25 mouse cellular contexts compared by ENCODE assay signal in the genomic region with DNA sequence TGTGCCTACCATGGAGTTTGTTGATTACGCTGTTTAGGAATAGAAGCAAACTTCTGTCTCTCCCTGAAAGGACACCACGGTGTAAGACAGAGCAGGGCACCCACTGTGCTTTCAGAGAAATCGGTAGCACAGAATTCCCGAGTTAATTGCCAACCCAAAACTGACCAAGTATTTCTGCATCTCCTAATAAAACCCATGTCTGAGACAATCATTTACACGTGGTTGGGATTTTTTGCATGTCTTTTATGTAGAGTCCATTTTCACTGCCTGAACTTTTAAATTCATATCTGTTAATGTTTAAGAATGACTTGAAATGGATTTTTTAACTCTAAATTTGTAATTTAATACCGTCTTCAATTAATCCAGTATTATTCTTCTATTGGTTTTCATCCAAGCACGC.
"Had no signal": no experiment of that assay in that cellular context is flagged by ENCODE, and none has a peak within 500 bp of the region (broad histone marks: within the 10 kb centered on the region; RNA-seq: fewer than 3 reads in every experiment).

No protein-coding gene starts in this region.

- H3K4me1 ChIP-seq: heart, embryonic 10.5 days; heart, embryonic 12.5 days; heart, embryonic 13.5 days; heart, embryonic 15.5 days; hindbrain, embryonic 10.5 days; hindbrain, embryonic 12.5 days; hindbrain, embryonic 13.5 days; hindbrain, embryonic 15.5 days; intestine, embryonic 15.5 days; kidney, embryonic 15.5 days had no signal

- DNase-seq: heart, postnatal 10 days; heart, postnatal 14 days; heart, postnatal 36 days; heart, postnatal 4 days; kidney, adult 18-20 months; kidney, postnatal 14 days; kidney, postnatal 36 days; kidney, postnatal 4 days; layer of hippocampus, adult 9-11 months; layer of hippocampus, postnatal 36 days had no signal

- H3K36me3 ChIP-seq: heart, embryonic 10.5 days; heart, embryonic 12.5 days; heart, embryonic 13.5 days; heart, embryonic 15.5 days; hindbrain, embryonic 10.5 days; hindbrain, embryonic 12.5 days; hindbrain, embryonic 13.5 days; hindbrain, embryonic 15.5 days; intestine, embryonic 15.5 days; kidney, embryonic 15.5 days had no signal

- H3K4me3 ChIP-seq: heart, embryonic 10.5 days; heart, embryonic 12.5 days; heart, embryonic 13.5 days; heart, embryonic 15.5 days; hindbrain, embryonic 10.5 days; hindbrain, embryonic 12.5 days; hindbrain, embryonic 13.5 days; hindbrain, embryonic 15.5 days; intestine, embryonic 15.5 days; kidney, embryonic 15.5 days; layer of hippocampus, adult 2 months; left cerebral cortex, adult 2 months had no signal

- H3K9ac ChIP-seq: heart, embryonic 12.5 days; heart, embryonic 13.5 days; heart, embryonic 15.5 days; hindbrain, embryonic 12.5 days; hindbrain, embryonic 13.5 days; hindbrain, embryonic 14.5 days; hindbrain, embryonic 15.5 days; intestine, embryonic 15.5 days; kidney, embryonic 15.5 days had no signal

- H3K27ac ChIP-seq: heart, embryonic 10.5 days; heart, embryonic 13.5 days; heart, embryonic 15.5 days; hindbrain, embryonic 10.5 days; hindbrain, embryonic 12.5 days; hindbrain, embryonic 13.5 days; hindbrain, embryonic 14.5 days; hindbrain, embryonic 15.5 days; hindbrain, postnatal 0 days; intestine, embryonic 15.5 days; kidney, embryonic 15.5 days; kidney, postnatal 0 days; layer of hippocampus, adult 2 months; left cerebral cortex, adult 2 months had no signal

- H3K27me3 ChIP-seq: heart, embryonic 12.5 days; heart, embryonic 13.5 days; heart, embryonic 15.5 days; hindbrain, embryonic 12.5 days; hindbrain, embryonic 13.5 days; hindbrain, embryonic 15.5 days; intestine, embryonic 15.5 days; kidney, embryonic 15.5 days had no signal
